Mouse (Mus musculus) heart, adult 2 months (tissue): ENCODE data around the gene Olfr2. TPM values are rescaled to one million over a fixed set of nuclear protein-coding genes. Genes with fewer than 3 reads are reported as not detected.

Experiments used
- DNase-seq, 2 experiments: peaks; one replicate each; pipeline ENCODE4 v3.0.0; 2021
- H3K27ac ChIP-seq: fragments of 200-600 bp; 2 replicates; pipeline ENCODE4 v1.8.1; 2022
- H3K27me3 ChIP-seq: fragments of 200-500 bp; 2 replicates; pipeline ENCODE4 v1.6.1; 2012; ENCODE audit warnings: mild to moderate bottlenecking, low read length, inconsistent platforms, mixed read lengths; ENCODE audit not compliant: control insufficient read depth, insufficient read depth
- H3K36me3 ChIP-seq: fragments of 200-500 bp; 2 replicates; pipeline ENCODE4 v1.6.1; 2012; ENCODE audit warnings: low read length, inconsistent platforms; ENCODE audit not compliant: control insufficient read depth, insufficient read depth
- H3K4me1 ChIP-seq: fragments of 200-500 bp; 2 replicates; pipeline ENCODE4 v1.6.1; 2011; ENCODE audit warnings: low read length; ENCODE audit not compliant: control insufficient read depth, insufficient read depth
- H3K4me3 ChIP-seq: fragments of 200-600 bp; 2 replicates; pipeline ENCODE4 v1.8.1; 2022
- H3K79me2 ChIP-seq: fragments of 200-500 bp; replicated peaks from 2 replicates; pipeline ENCODE4 v1.6.1; 2012; ENCODE audit warnings: mild to moderate bottlenecking, inconsistent platforms, low read length, moderate library complexity, mixed read lengths; ENCODE audit not compliant: control insufficient read depth, insufficient read depth
- H3K9ac ChIP-seq: fragments of 200-500 bp; 2 replicates; pipeline ENCODE4 v1.6.1; 2012; ENCODE audit warnings: low read depth, mild to moderate bottlenecking, control low read depth, inconsistent platforms, low read length, mixed read lengths
- CTCF ChIP-seq: fragments of 200-600 bp; IDR thresholded peaks from 2 replicates; pipeline ENCODE4 v1.8.1; 2022; ENCODE audit warnings: antibody characterized with exemption, mild to moderate bottlenecking, moderate library complexity
- EP300 ChIP-seq: fragments of 200-500 bp; IDR thresholded peaks from 2 replicates; pipeline ENCODE4 v1.6.1; 2011; ENCODE audit warnings: low read depth, low read length, control low read depth; ENCODE audit not compliant: insufficient read depth
- POLR2A ChIP-seq: fragments of 200-500 bp; IDR thresholded peaks from 2 replicates; pipeline ENCODE4 v1.6.1; 2011; ENCODE audit warnings: mild to moderate bottlenecking, low read depth, low read length, control low read depth; ENCODE audit not compliant: insufficient read depth
- whole genome bisulfite sequencing: fragments of 180-500 bp; shearing (Covaris S2); methylation state at CpG from one replicate; pipeline ENCODE4 v1.1.7; 2018; 5-methylcytosine and 5-hydroxymethylcytosine counted together
- intact Hi-C: fragments of 180-260 bp; cut with DNase I; formaldehyde crosslinking; loops from one replicate; pipeline ENCODE4 v1.15.1; 2025
- long read RNA-seq: library from polyadenylated mRNA; stranded (forward); transcript quantifications from one replicate; pipeline ENCODE4 v2.0.0, GENCODE M21; 2021
- polyA plus RNA-seq: library from polyadenylated mRNA; depleted of rRNA; stranded (reverse); fragments of >200 nt; gene quantifications from 2 replicates; pipeline ENCODE4 v1.2.3, GENCODE M21; 2012; rRNA removed
- total RNA-seq, 2 experiments: library from RNA; stranded (reverse); gene quantifications; 2 replicates each; pipeline ENCODE4 v1.2.3; 2021

Gene Olfr2
- not detected for total RNA-seq
- polyA plus RNA-seq: not detected in 2 replicates
- long read RNA-seq: 0 reads

- Histone ChIP-seq H3K4me1 (no peaks in the 10 kb centered on the region), H3K27me3 (no peaks in the 10 kb centered on the region), H3K27ac (no peak within 1 kb of the TSS), H3K36me3 (no peaks in the 10 kb centered on the region), H3K79me2 (no peaks in the 10 kb centered on the region), H3K4me3 (no peak within 1 kb of the TSS), H3K9ac (no peak within 1 kb of the TSS)
- intact Hi-C loops: no loop called here
- WGBS: 43% methylated on average over 1 of the region's 1 CpGs
- DNase-seq: no peak
- no peak for TF ChIP-seq EP300
- no peak for TF ChIP-seq CTCF
- no peak for TF ChIP-seq POLR2A
Measured at GRCm38 (mm10) chr7:107005972-107006371, at the start of gene Olfr2. Gene Olfr2 (minus strand): TSS chr7:107006072.

GRCm38 (mm10) chr7:107047578-107047977, 41.7 kb upstream of the Olfr2 start:
- Histone ChIP-seq H3K36me3 (no peaks in the 10 kb centered on the region), H3K27me3 (no peaks in the 10 kb centered on the region), H3K9ac (no peak overlapping the region), H3K4me3 (no peak overlapping the region), H3K27ac (no peak overlapping the region), H3K4me1 (no peaks in the 10 kb centered on the region), H3K79me2 (no peaks in the 10 kb centered on the region)
- intact Hi-C loops: no loop called here
- WGBS: 18% methylated on average over 3 of the region's 3 CpGs
- no peak for TF ChIP-seq POLR2A
- no peak for DNase-seq

GRCm38 (mm10) chr7:107045833-107046232, 40.0 kb upstream of the Olfr2 start:
- Histone ChIP-seq H3K27me3 (no peaks in the 10 kb centered on the region), H3K27ac (no peak overlapping the region), H3K4me3 (no peak overlapping the region), H3K79me2 (no peaks in the 10 kb centered on the region), H3K9ac (no peak overlapping the region), H3K4me1 (no peaks in the 10 kb centered on the region), H3K36me3 (no peaks in the 10 kb centered on the region)
- 3% methylated on average over 5 of the region's 5 CpGs for WGBS
- intact Hi-C loops: no loop called here
- no peak for DNase-seq
- no peak for TF ChIP-seq POLR2A
- TF ChIP-seq CTCF: peak; percentile 79

GRCm38 (mm10) chr7:107044407-107044806, 38.5 kb upstream of the Olfr2 start:
- no peak for DNase-seq
- H3K79me2 ChIP-seq: no peaks in the 10 kb centered on the region
- WGBS: 44% methylated on average over 1 of the region's 1 CpGs
- no peak overlapping the region for H3K9ac ChIP-seq
- TF ChIP-seq POLR2A (no peak), EP300 (no peak), CTCF (no peak)
- no peak overlapping the region for H3K27ac ChIP-seq
- H3K27me3 ChIP-seq: no peaks in the 10 kb centered on the region
- H3K36me3 ChIP-seq: no peaks in the 10 kb centered on the region
- no peak overlapping the region for H3K4me3 ChIP-seq
- intact Hi-C loops: no loop called here
- no peaks in the 10 kb centered on the region for H3K4me1 ChIP-seq

- no peaks in the 10 kb centered on the region for H3K27me3 ChIP-seq
- H3K9ac ChIP-seq: no peak overlapping the region
- H3K4me3 ChIP-seq: no peak overlapping the region
- H3K27ac ChIP-seq: no peak overlapping the region
- no peaks in the 10 kb centered on the region for H3K36me3 ChIP-seq
- WGBS: 66% methylated on average over 3 of the region's 3 CpGs
- no peaks in the 10 kb centered on the region for H3K79me2 ChIP-seq
- intact Hi-C loops: no loop called here
- TF ChIP-seq POLR2A: no peak
- no peak for TF ChIP-seq CTCF
- TF ChIP-seq EP300: no peak
- H3K4me1 ChIP-seq: no peaks in the 10 kb centered on the region
- no peak for DNase-seq
Measured at GRCm38 (mm10) chr7:107043136-107043535, 37.3 kb upstream of the Olfr2 start.

- intact Hi-C loops: no loop called here
- DNase-seq: no peak
- no peak for TF ChIP-seq CTCF
- no peak for TF ChIP-seq EP300
- TF ChIP-seq POLR2A: no peak
- Histone ChIP-seq H3K36me3 (no peaks in the 10 kb centered on the region), H3K4me1 (no peaks in the 10 kb centered on the region), H3K27me3 (no peaks in the 10 kb centered on the region), H3K9ac (no peak overlapping the region), H3K27ac (no peak overlapping the region), H3K4me3 (no peak overlapping the region), H3K79me2 (no peaks in the 10 kb centered on the region)
- 44% methylated on average over 2 of the region's 2 CpGs for WGBS
Measured at GRCm38 (mm10) chr7:107039934-107040563, 34.2 kb upstream of the Olfr2 start.
